Mouse (Mus musculus): Measurements from ENCODE around the gene Gpa33. TPM values are rescaled to one million over a fixed set of nuclear protein-coding genes. Genes with fewer than 3 reads are reported as not detected.

Gpa33 gene
- total and polyA plus RNA-seq, 3 experiments, result not detected

DNA sequence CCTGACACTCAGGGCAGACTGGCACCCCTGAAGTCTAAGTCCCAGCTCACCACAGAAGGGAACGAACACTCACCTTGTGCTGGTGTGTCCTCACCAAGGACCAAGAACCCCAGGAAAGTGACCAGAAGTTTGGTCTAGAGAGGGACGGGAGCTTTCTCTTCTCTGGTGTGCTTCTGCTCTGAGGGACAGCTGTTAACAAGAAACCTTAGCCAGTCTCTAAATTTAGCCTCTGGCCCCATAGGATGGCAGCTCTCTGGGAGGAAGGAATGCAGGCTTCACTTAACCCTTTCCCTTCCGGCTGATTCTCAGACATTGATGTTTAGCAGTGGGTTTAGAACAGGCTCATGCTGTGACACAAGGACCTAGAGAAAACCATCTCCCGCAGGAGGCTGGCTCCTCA lies 2.3 kb upstream of the Gpa33 start, which contains the start of gene Dusp27:
TSS of gene Dusp27 (minus strand) at position 204 of the 400 bp plus-strand sequence.
- Histone ChIP-seq H3K9ac (ENCODE audit: control insufficient read depth, low read depth, low read length, poor library complexity, severe bottlenecking) (no peak within 1 kb of the TSS), H3K9me3 (replicated peaks; ENCODE audit: insufficient read depth, low read length) (no peaks in the 10 kb centered on the region), H3K36me3 (ENCODE audit: control insufficient read depth in 1 of 2, insufficient read depth in 2 of 2, low read length in 2 of 2) (no peaks in the 10 kb centered on the region), H3K79me2 (ENCODE audit: control insufficient read depth, insufficient read depth, low read length, poor library complexity) (no peaks in the 10 kb centered on the region), H3K27ac (ENCODE audit: control insufficient read depth, low read depth, low read length) (no peak within 1 kb of the TSS), H3K4me1 (ENCODE audit: control insufficient read depth in 1 of 2, insufficient read depth in 2 of 2, low read length in 2 of 2) (0 out of 4 replicates have a peak, but pooled peaks cover 0 to 4% of the 10 kb centered on the region in 2 experiments), H3K4me3 (ENCODE audit: control insufficient read depth in 1 of 2, insufficient read depth in 1 of 2, low read depth in 2 of 2, low read length in 2 of 2) (no peak within 1 kb of the TSS), H3K27me3 (ENCODE audit: control insufficient read depth in 1 of 2, insufficient read depth in 2 of 2, low read length in 2 of 2) (no peaks in the 10 kb centered on the region)
- no peak for DNase-seq (ENCODE audit: low read depth, low spot score)
- TF ChIP-seq NRF1 (IDR thresholded peaks at IDR 0.05; ENCODE audit: insufficient read depth, low read depth, low read length, poor library complexity, severe bottlenecking) (no peak), GATA1 (IDR thresholded peaks at IDR 0.05; ENCODE audit: low read depth, low read length) (no peak), ETS1 (IDR thresholded peaks at IDR 0.05; ENCODE audit: low read depth, low read length) (no peak), CHD1 (IDR thresholded peaks at IDR 0.05; ENCODE audit: low read depth, low read length) (no peak), CHD2 (IDR thresholded peaks at IDR 0.05; ENCODE audit: low read length) (no peak), MAFK (IDR thresholded peaks at IDR 0.05; ENCODE audit: borderline replicate concordance, low read depth, low read length) (no peak), TCF12 (IDR thresholded peaks at IDR 0.05; ENCODE audit: low read depth, low read length) (no peak), TBP (IDR thresholded peaks at IDR 0.05; ENCODE audit: low read depth, low read length) (no peak), GABPA (IDR thresholded peaks at IDR 0.05; ENCODE audit: low read depth, low read length) (no peak), POLR2AphosphoS2 (IDR thresholded peaks at IDR 0.05; ENCODE audit: low read length) (no peak), POLR2A (IDR thresholded peaks at IDR 0.05; ENCODE audit: control insufficient read depth in 1 of 2, insufficient read depth in 1 of 2, low read depth in 1 of 2, low read length in 2 of 2, poor library complexity in 1 of 2) (no peak), KAT2A (conservative IDR thresholded peaks at IDR 0.05; ENCODE audit: low read depth, low read length) (no peak), UBTF (IDR thresholded peaks at IDR 0.05; ENCODE audit: borderline replicate concordance, insufficient read depth, low read depth, low read length) (no peak), RAD21 (IDR thresholded peaks at IDR 0.05; ENCODE audit: low read depth, low read length) (no peak), E2F4 (IDR thresholded peaks at IDR 0.05; ENCODE audit: borderline replicate concordance, low read depth, low read length) (no peak), HCFC1 (IDR thresholded peaks at IDR 0.05; ENCODE audit: low read depth, low read length) (no peak), ZKSCAN1 (IDR thresholded peaks at IDR 0.05; ENCODE audit: low read depth, low read length) (no peak), MXI1 (IDR thresholded peaks at IDR 0.05; ENCODE audit: low read depth, low read length) (no peak), RCOR1 (IDR thresholded peaks at IDR 0.05; ENCODE audit: low read depth, low read length) (no peak)

DNA sequence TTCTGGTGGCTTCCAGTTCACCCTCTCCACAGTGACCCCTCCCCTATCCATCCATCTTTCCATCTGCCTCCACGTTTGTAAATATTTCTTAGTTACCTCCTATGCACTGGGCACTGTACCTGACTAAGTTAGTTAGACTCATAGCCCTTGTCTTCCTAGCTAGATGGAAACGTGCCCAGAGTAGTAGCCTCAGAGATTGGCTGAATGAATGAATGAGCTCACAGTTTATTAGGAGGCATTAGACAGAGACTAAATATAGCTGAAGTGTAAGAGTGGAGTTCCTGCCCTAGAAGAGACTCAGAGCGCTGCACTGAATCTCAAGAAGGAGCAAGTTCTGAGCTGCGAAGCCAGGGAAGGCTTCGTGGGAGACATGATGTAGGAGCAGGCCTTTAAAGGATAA lies 1.5 kb upstream of the Gpa33 start:
- no peak for DNase-seq (ENCODE audit: low read depth, low spot score)
- no peaks in the 10 kb centered on the region for H3K9me3 ChIP-seq (replicated peaks; ENCODE audit: insufficient read depth, low read length)
- H3K4me1 ChIP-seq (ENCODE audit: control insufficient read depth in 1 of 2, insufficient read depth in 2 of 2, low read length in 2 of 2), result 0 out of 4 replicates have a peak, but pooled peaks cover 0 to 4% of the 10 kb centered on the region in 2 experiments
- H3K4me3 ChIP-seq (ENCODE audit: control insufficient read depth in 1 of 2, insufficient read depth in 1 of 2, low read depth in 2 of 2, low read length in 2 of 2), result no peak overlapping the region
- no peak overlapping the region for H3K27ac ChIP-seq (ENCODE audit: control insufficient read depth, low read depth, low read length)
- no peaks in the 10 kb centered on the region for H3K27me3 ChIP-seq (ENCODE audit: control insufficient read depth in 1 of 2, insufficient read depth in 2 of 2, low read length in 2 of 2)
- TF ChIP-seq POLR2AphosphoS5 (IDR thresholded peaks at IDR 0.05; ENCODE audit: borderline replicate concordance, low read depth, low read length) (no peak), TAL1 (IDR thresholded peaks at IDR 0.05; ENCODE audit: low read length) (no peak), ZC3H11A (IDR thresholded peaks at IDR 0.05; ENCODE audit: low read depth, low read length) (no peak), BHLHE40 (IDR thresholded peaks at IDR 0.05; ENCODE audit: borderline replicate concordance, low read depth, low read length) (no peak), CHD1 (IDR thresholded peaks at IDR 0.05; ENCODE audit: low read depth, low read length) (no peak), JUND (IDR thresholded peaks at IDR 0.05; ENCODE audit: low read depth, low read length) (no peak), USF1 (IDR thresholded peaks at IDR 0.05; ENCODE audit: low read depth, low read length) (no peak), MYB (IDR thresholded peaks at IDR 0.05; ENCODE audit: low read depth, low read length) (no peak), USF2 (IDR thresholded peaks at IDR 0.05; ENCODE audit: borderline replicate concordance in 1 of 2, insufficient read depth in 1 of 2, low read depth in 1 of 2, low read length in 2 of 2) (no peak), TBP (IDR thresholded peaks at IDR 0.05; ENCODE audit: low read depth, low read length) (no peak), E2F4 (IDR thresholded peaks at IDR 0.05; ENCODE audit: borderline replicate concordance, low read depth, low read length) (no peak), KAT2A (conservative IDR thresholded peaks at IDR 0.05; ENCODE audit: low read depth, low read length) (no peak), GATA1 (IDR thresholded peaks at IDR 0.05; ENCODE audit: low read depth, low read length) (no peak)
- no peak overlapping the region for H3K9ac ChIP-seq (ENCODE audit: control insufficient read depth, low read depth, low read length, poor library complexity, severe bottlenecking)
- no peaks in the 10 kb centered on the region for H3K79me2 ChIP-seq (ENCODE audit: control insufficient read depth, insufficient read depth, low read length, poor library complexity)
- H3K36me3 ChIP-seq (ENCODE audit: control insufficient read depth in 1 of 2, insufficient read depth in 2 of 2, low read length in 2 of 2), result no peaks in the 10 kb centered on the region

All from MEL (cell line).